Mouse (Mus musculus): ENCODE data around the gene Sag. TPM values are rescaled to one million over a fixed set of nuclear protein-coding genes. Genes with fewer than 3 reads are reported as not detected.

Sag gene
- polyA plus RNA-seq, 1 experiment from 2014 or later, result 0.49 TPM

DNA sequence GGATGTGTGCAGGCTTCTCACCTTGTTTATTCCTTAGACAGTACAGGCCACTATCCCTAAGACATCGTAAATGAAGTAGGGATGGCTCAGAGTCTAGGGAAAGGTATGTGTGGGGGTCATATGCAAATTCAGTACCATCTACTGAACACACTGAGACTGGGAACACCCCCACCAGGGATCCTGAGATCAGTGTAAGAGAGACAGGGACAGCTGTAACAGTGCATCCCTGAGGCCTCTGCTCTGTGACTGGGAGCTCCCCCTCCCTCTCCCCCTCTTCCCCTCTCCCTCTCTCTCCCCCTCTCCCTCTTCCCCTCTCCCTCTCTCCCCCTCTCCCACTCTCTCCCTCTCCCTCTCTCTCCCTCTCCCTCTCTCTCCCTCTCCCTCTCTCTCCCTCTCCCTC is 33.0 kb downstream of the Sag start:
- no peaks in the 10 kb centered on the region for H3K9me3 ChIP-seq (ENCODE audit: low read length)
- no peaks in the 10 kb centered on the region for H3K4me1 ChIP-seq (ENCODE audit: insufficient read depth, low read depth, low read length)
- H3K9ac ChIP-seq (replicated peaks; ENCODE audit: low read depth), result no peak overlapping the region
- no peaks in the 10 kb centered on the region for H3K27me3 ChIP-seq (replicated peaks; ENCODE audit: insufficient read depth, low read length)
- DNase-seq (ENCODE audit: low spot score) (no peak), ATAC-seq (no peak)
- 78% methylated on average over 1 of the region's 1 CpGs for WGBS
- H3K4me2 ChIP-seq (replicated peaks; ENCODE audit: low read depth, low read length), result no peak overlapping the region
- H3K36me3 ChIP-seq (ENCODE audit: insufficient read depth, low read length), result no peaks in the 10 kb centered on the region
- no peak for TF ChIP-seq CTCF (IDR thresholded peaks at IDR 0.05)
- TF ChIP-seq EP300 (IDR thresholded peaks at IDR 0.05), result no peak
- H3K4me3 ChIP-seq (ENCODE audit: low read depth, low read length), result no peak overlapping the region
- H3K27ac ChIP-seq (ENCODE audit: low read length), result no peak overlapping the region

DNA sequence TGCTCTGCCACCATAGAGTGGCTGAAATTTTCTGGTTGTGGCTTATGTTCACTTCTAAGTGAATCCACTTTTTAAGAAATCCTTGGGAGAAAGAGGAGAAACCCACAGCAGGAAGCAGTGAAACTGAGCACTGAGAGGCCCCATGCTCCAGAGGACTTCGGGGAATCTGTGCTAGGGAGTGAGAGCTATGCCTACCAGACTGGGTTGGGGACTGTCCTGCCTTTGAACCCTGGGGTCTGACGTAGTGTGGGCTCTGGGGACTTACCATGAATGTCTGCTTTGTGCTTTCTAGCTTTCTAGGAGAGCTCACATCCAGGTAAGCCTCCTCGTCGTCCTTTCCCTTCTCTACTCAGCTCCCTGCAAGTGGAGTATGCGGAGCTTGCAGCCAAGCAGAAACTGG is 33.5 kb downstream of the Sag start:
- no peaks in the 10 kb centered on the region for H3K27me3 ChIP-seq (replicated peaks; ENCODE audit: insufficient read depth, low read length)
- no peak for TF ChIP-seq EP300 (IDR thresholded peaks at IDR 0.05)
- TF ChIP-seq CTCF (IDR thresholded peaks at IDR 0.05), result no peak
- no peaks in the 10 kb centered on the region for H3K9me3 ChIP-seq (ENCODE audit: low read length)
- 42% methylated on average over 5 of the region's 5 CpGs for WGBS
- H3K27ac ChIP-seq (ENCODE audit: low read length), result no peak overlapping the region
- no peaks in the 10 kb centered on the region for H3K36me3 ChIP-seq (ENCODE audit: insufficient read depth, low read length)
- no peaks in the 10 kb centered on the region for H3K4me1 ChIP-seq (ENCODE audit: insufficient read depth, low read depth, low read length)
- H3K4me3 ChIP-seq (ENCODE audit: low read depth, low read length), result no peak overlapping the region
- no peak overlapping the region for H3K4me2 ChIP-seq (replicated peaks; ENCODE audit: low read depth, low read length)
- DNase-seq (ENCODE audit: low spot score) (no peak), ATAC-seq (no peak)
- H3K9ac ChIP-seq (replicated peaks; ENCODE audit: low read depth), result no peak overlapping the region

DNA sequence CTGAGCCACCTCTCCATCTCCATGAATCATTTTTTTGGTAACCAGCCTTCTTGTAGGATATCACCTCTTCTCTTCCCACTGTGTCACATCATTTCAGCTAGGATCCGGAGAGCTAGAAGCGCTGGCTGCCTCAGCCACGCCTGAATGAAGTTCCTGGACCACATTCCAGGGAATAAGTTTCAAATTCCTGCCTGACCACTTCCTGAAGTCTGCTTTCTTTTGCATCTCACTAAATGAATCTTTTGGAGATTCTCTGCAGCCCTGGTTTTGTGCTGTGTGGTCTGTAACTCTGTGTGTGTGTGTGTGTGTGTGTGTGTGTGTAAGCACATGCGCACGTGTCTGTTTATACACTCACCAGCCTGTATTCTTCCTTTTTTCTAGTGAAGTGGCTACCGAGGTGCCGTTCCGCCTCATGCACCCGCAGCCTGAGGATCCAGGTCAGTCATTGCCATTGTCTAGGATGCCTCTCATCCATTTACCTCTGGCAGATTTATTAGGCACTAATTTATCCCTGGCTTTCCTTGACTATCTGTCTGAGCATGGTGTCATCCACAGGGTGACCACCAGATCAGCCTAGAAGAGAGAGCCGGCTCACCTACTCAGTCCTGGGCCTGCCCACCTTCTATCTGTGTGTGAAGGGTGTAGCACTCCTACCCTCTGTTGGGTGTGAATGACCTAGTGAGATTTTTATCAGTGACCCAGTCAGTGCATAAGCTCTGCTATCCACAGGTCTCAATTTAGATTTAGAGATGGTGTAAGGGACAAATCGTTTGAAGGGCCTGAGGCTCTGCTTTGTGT is 37.1 kb downstream of the Sag start:
- no peak for TF ChIP-seq EP300 (IDR thresholded peaks at IDR 0.05)
- no peak for TF ChIP-seq CTCF (IDR thresholded peaks at IDR 0.05)
- Histone ChIP-seq H3K9me3 (ENCODE audit: low read length) (no peaks in the 10 kb centered on the region), H3K36me3 (ENCODE audit: insufficient read depth, low read length) (no peaks in the 10 kb centered on the region), H3K27me3 (replicated peaks; ENCODE audit: insufficient read depth, low read length) (no peaks in the 10 kb centered on the region), H3K4me3 (ENCODE audit: low read depth, low read length) (no peak overlapping the region), H3K9ac (replicated peaks; ENCODE audit: low read depth) (no peak overlapping the region), H3K4me1 (ENCODE audit: insufficient read depth, low read depth, low read length) (no peaks in the 10 kb centered on the region), H3K4me2 (replicated peaks; ENCODE audit: low read depth, low read length) (no peak overlapping the region), H3K27ac (ENCODE audit: low read length) (no peak overlapping the region)
- no peak for ATAC-seq
- 53% methylated on average over 11 of the region's 11 CpGs for WGBS
- DNase-seq (ENCODE audit: low spot score), result no peak

GRCm38 (mm10) chr1:87846801-87847474 is 43.5 kb downstream of the Sag start:
- no peaks in the 10 kb centered on the region for H3K36me3 ChIP-seq (ENCODE audit: insufficient read depth, low read length)
- no peaks in the 10 kb centered on the region for H3K27me3 ChIP-seq (replicated peaks; ENCODE audit: insufficient read depth, low read length)
- H3K4me2 ChIP-seq (replicated peaks; ENCODE audit: low read depth, low read length), result no peak overlapping the region
- H3K9me3 ChIP-seq (ENCODE audit: low read length), result no peaks in the 10 kb centered on the region
- 49% methylated on average over 2 of the region's 2 CpGs for WGBS
- H3K9ac ChIP-seq (replicated peaks; ENCODE audit: low read depth), result no peak overlapping the region
- peaks cover 6% of the 10 kb centered on the region; the same call in 1 of the 2 replicates for H3K4me1 ChIP-seq (ENCODE audit: insufficient read depth, low read depth, low read length)
- peak; percentile 40 for DNase-seq (ENCODE audit: low spot score)
- no peak overlapping the region for H3K27ac ChIP-seq (ENCODE audit: low read length)
- no peak for TF ChIP-seq EP300 (IDR thresholded peaks at IDR 0.05)
- no peak for TF ChIP-seq CTCF (IDR thresholded peaks at IDR 0.05)
- peak; percentile 73 for ATAC-seq
- H3K4me3 ChIP-seq (ENCODE audit: low read depth, low read length), result no peak overlapping the region

DNA sequence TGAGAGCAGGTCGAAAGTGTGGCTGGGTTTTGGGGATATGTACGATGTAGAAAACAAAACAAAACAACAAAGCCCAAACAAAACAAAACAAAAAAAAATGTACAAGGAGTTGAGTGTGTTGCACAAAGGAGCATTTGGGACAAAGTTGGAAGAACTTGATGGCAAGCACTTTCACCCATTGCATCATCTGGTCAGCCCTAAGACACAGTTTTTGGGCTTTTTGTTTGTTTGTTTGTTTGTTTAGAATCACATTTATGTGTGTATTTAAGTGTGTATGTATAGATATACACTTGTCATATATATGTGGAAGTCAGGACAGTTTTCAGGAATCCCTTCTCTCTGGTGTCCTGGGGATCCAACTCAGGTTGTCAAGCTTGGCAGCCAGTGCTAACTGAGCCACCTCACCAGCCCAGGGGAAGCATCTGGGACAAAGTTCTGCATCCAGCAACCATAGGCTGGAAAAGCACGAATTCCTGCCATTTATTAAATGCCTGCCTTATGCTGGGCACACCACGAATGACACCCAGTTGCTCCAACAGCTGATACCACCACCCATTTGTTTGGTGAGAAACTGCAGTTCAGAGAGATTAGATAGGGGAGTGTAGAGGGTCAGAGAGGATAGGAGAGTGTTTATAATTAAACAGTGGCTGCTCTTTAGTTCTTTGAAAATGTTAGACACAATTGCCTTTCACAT is 44.1 kb downstream of the Sag start:
- Histone ChIP-seq H3K36me3 (ENCODE audit: insufficient read depth, low read length) (no peaks in the 10 kb centered on the region), H3K9ac (replicated peaks; ENCODE audit: low read depth) (no peak overlapping the region), H3K27me3 (replicated peaks; ENCODE audit: insufficient read depth, low read length) (no peaks in the 10 kb centered on the region), H3K27ac (ENCODE audit: low read length) (no peak overlapping the region), H3K9me3 (ENCODE audit: low read length) (no peaks in the 10 kb centered on the region), H3K4me1 (ENCODE audit: insufficient read depth, low read depth, low read length) (peaks cover 10% of the 10 kb centered on the region; the same call in 1 of the 2 replicates), H3K4me3 (ENCODE audit: low read depth, low read length) (no peak overlapping the region), H3K4me2 (replicated peaks; ENCODE audit: low read depth, low read length) (no peak overlapping the region)
- DNase-seq (ENCODE audit: low spot score) (no peak), ATAC-seq (no peak)
- 25% methylated on average over 4 of the region's 4 CpGs for WGBS
- TF ChIP-seq EP300 (IDR thresholded peaks at IDR 0.05), result no peak
- no peak for TF ChIP-seq CTCF (IDR thresholded peaks at IDR 0.05)

All from lung, postnatal 0 days (tissue).